Mouse (Mus musculus): ENCODE measurements at regions not wholly inside any gene's neighbourhood (a gene's known extent, or its start where the extent isn't known, plus 50 kb on each side); places are given as distances from the start of the nearest gene placed in this dataset.

DNA sequence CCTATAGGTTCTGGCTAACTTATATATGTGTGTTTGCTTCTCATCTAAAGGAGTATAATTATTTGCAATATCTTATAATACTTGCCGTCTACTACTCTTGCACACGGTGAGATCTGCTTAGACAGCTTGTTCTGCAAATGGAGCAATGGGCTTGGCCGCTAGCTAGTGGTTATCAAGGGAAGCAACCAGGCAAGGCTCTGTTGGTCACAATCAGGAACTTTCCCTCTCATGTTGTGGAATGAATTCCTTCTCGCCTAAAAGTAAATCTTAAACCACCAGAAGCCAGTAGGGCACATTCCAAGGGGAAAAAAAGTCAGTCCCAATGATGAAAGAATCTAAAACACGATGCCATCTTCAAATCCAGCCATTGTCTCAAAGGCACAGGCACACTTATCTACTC lies 56.6 kb upstream of the Stxbp6 start:
- TF ChIP-seq POLR2A (IDR thresholded peaks at IDR 0.05; ENCODE audit: low read depth, low read length) (no peak), CTCF (conservative IDR thresholded peaks at IDR 0.05 in 1 of 2, IDR thresholded peaks at IDR 0.05 in 1 of 2; ENCODE audit: low read depth in 2 of 2, low read length in 2 of 2) (no peak), USF1 (IDR thresholded peaks at IDR 0.05; ENCODE audit: low read depth, low read length) (no peak), GABPA (IDR thresholded peaks at IDR 0.05; ENCODE audit: insufficient replicate concordance, low read depth, low read length) (no peak), SMC3 (IDR thresholded peaks at IDR 0.05; ENCODE audit: low read depth, low read length) (no peak), RCOR1 (conservative IDR thresholded peaks at IDR 0.05; ENCODE audit: low read depth, low read length) (no peak), CHD2 (IDR thresholded peaks at IDR 0.05; ENCODE audit: low read length) (no peak), TCF12 (IDR thresholded peaks at IDR 0.05; ENCODE audit: low read depth, low read length) (no peak), MAX (IDR thresholded peaks at IDR 0.05; ENCODE audit: low read length) (no peak), BHLHE40 (IDR thresholded peaks at IDR 0.05; ENCODE audit: low read depth, low read length) (no peak)
